Mouse (Mus musculus) bone marrow, adult 2 months (tissue): ENCODE data around the gene Il24.

ENCODE experiments used
- CTCF ChIP-seq: fragments of 200-500 bp; IDR thresholded peaks from 2 replicates; pipeline ENCODE4 v1.5.1; 2011; ENCODE audit warnings: low read length, control low read depth; ENCODE audit not compliant: control insufficient read depth, insufficient read depth
- POLR2A ChIP-seq: fragments of 200-500 bp; IDR thresholded peaks from 2 replicates; pipeline ENCODE4 v1.6.1; 2011; ENCODE audit warnings: low read depth, mild to moderate bottlenecking, control low read depth, low read length, borderline replicate concordance; ENCODE audit not compliant: control insufficient read depth

- no peak for TF ChIP-seq POLR2A
- TF ChIP-seq CTCF: no peak
Observed at GRCm38 (mm10) chr1:130841621-130842020, 45.6 kb downstream of the Il24 start.
